Mouse (Mus musculus) neural tube, embryonic 11.5 days (tissue): Measurements from ENCODE around the gene Prtn3. TPM values are rescaled to one million over a fixed set of nuclear protein-coding genes. Genes with fewer than 3 reads are reported as not detected.
"Not testable (repeated sequence)": the region's sequence is repeated elsewhere in the genome, so short reads cannot be mapped to it uniquely, and the experiment has no call there.

Experiments
- ATAC-seq: fragments of 200-750 bp; cut with Nextera tagmentation; 2 replicates; pipeline ENCODE4 v1.8.0; 2017; ENCODE audit warnings: moderate number of reproducible peaks, mild to moderate bottlenecking, moderate TSS enrichment, moderate library complexity; ENCODE audit not compliant: insufficient read depth, low FRiP score, low TSS enrichment
- DNase-seq: peaks from one replicate; pipeline ENCODE4 v3.0.0-alpha.2; 2015; ENCODE audit warnings: low spot score
- H3K27ac ChIP-seq: fragments of 300-500 bp; sonication (generic); 2 replicates; pipeline ENCODE4 v1.5.1; 2014; ENCODE audit warnings: low read depth, mild to moderate bottlenecking, low read length
- H3K27me3 ChIP-seq: fragments of 300-500 bp; sonication (generic); 2 replicates; pipeline ENCODE4 v1.6.1; 2014; ENCODE audit warnings: mild to moderate bottlenecking, low read length, mixed read lengths; ENCODE audit not compliant: control insufficient read depth, insufficient read depth
- H3K36me3 ChIP-seq: fragments of 300-500 bp; sonication (generic); 2 replicates; pipeline ENCODE4 v1.6.1; 2014; ENCODE audit warnings: mild to moderate bottlenecking, low read length, moderate library complexity, mixed read lengths; ENCODE audit not compliant: control insufficient read depth, insufficient read depth
- H3K4me1 ChIP-seq: fragments of 300-500 bp; sonication (generic); 2 replicates; pipeline ENCODE4 v1.6.1; 2014; ENCODE audit warnings: low read length, mixed read lengths; ENCODE audit not compliant: control insufficient read depth, insufficient read depth
- H3K4me2 ChIP-seq: fragments of 300-500 bp; sonication (generic); 2 replicates; pipeline ENCODE4 v1.6.1; 2014; ENCODE audit warnings: low read depth, mild to moderate bottlenecking, moderate library complexity
- H3K4me3 ChIP-seq: fragments of 300-500 bp; sonication (generic); 2 replicates; pipeline ENCODE4 v1.5.1; 2014; ENCODE audit warnings: low read depth, low read length
- H3K9ac ChIP-seq: fragments of 300-500 bp; sonication (generic); 2 replicates; pipeline ENCODE4 v1.6.1; 2014; ENCODE audit warnings: mild to moderate bottlenecking, low read length
- H3K9me3 ChIP-seq: fragments of 300-500 bp; sonication (generic); 2 replicates; pipeline ENCODE4 v1.6.1; 2016; ENCODE audit warnings: low read length; ENCODE audit not compliant: control insufficient read depth
- WGBS: fragments of 180-500 bp; shearing (Covaris S2); extraction: QIAGEN DNeasy Blood & Tissue Kit; methylation state at CpG from one replicate; pipeline ENCODE4 v1.1.7; 2014; 5-methylcytosine and 5-hydroxymethylcytosine counted together
- polyA plus RNA-seq: library from polyadenylated mRNA; unstranded; fragments of >200 nt; fragmentation: Nextera tagmentation; extraction: Ambion mirVana; gene quantifications from 2 replicates; pipeline ENCODE4 v1.2.1, GENCODE M21; 2014

Gene Prtn3
- polyA plus RNA-seq, 1 experiment from 2014 or later = 12.5 TPM

DNA sequence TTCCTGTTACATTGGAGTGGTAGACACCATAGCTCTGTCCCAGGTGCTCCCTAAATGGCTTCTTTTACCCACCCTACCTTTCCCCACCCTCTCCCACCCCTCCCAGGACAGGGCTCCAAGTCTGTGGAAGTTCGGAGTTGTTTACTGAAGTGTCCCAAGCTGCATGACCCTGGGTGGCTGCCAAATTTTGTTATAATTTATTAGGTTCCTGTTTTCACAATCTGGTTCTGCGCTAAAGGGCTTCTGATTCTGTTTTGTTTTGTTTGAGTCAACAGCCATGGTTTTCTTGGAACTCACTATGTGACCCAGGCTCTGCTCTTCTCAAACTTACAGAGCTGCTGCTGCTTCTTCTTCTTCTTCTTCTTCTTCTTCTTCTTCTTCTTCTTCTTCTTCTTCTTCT lies 15.1 kb downstream of the Prtn3 start:
- H3K4me2 ChIP-seq = no peak overlapping the region
- H3K27me3 ChIP-seq = no peaks in the 10 kb centered on the region
- no peaks in the 10 kb centered on the region for H3K4me1 ChIP-seq
- WGBS = 90% methylated on average over 2 of the region's 2 CpGs
- H3K36me3 ChIP-seq = no peaks in the 10 kb centered on the region; the same call in 1 of the 2 replicates
- ATAC-seq (no peak), DNase-seq (no peak)
- no peak overlapping the region for H3K27ac ChIP-seq
- H3K9me3 ChIP-seq = no peaks in the 10 kb centered on the region
- no peak overlapping the region for H3K9ac ChIP-seq
- H3K4me3 ChIP-seq = no peak overlapping the region

- Histone ChIP-seq H3K9ac (no peak within 1 kb of the TSS), H3K4me2 (no peak within 1 kb of the TSS), H3K27me3 (no peaks in the 10 kb centered on the region), H3K36me3 (peaks cover under 1% of the 10 kb centered on the region), H3K27ac (no peak within 1 kb of the TSS), H3K4me1 (no peaks in the 10 kb centered on the region), H3K4me3 (no peak within 1 kb of the TSS), H3K9me3 (no peaks in the 10 kb centered on the region)
- ATAC-seq (no peak), DNase-seq (no peak)
- 35% methylated on average over 5 of the region's 5 CpGs for WGBS
Observed at GRCm38 (mm10) chr10:79890670-79891069, 16.4 kb downstream of the Prtn3 start, which contains the start of gene Cfd. TSS of gene Cfd (plus strand) at chr10:79890853.

- H3K27ac ChIP-seq, H3K4me1 ChIP-seq, H3K9me3 ChIP-seq, H3K4me3 ChIP-seq, H3K36me3 ChIP-seq, H3K27me3 ChIP-seq, H3K9ac ChIP-seq, H3K4me2 ChIP-seq: not testable (repeated sequence)
- 45% methylated on average over 22 of the region's 22 CpGs for WGBS
- DNase-seq (peak; percentile 85), ATAC-seq (peak; percentile 33; the same call in 1 of the 2 replicates)
Observed at GRCm38 (mm10) chr10:79892451-79893118, 18.3 kb downstream of the Prtn3 start.

DNA sequence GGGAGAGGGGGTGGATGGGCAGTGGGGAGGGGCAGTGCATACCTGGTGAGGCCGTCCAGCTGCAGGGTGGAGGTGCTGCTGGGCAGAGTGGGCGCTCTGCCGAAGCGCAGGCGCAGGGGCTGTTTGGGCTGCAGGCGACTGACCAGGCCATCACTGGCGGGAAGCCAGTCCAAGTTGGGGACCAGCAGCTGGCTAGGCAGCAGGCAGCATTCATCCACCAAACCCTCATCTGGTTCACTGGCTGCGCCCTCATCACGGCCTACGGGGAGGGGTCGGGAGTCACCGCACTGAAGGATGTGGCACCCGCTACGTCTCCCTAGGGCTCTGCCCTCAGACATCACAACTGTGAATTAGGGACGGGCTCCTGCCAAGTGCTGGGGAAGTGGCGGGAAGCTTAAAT lies 22.0 kb downstream of the Prtn3 start:
- no peak overlapping the region for H3K9ac ChIP-seq
- no peaks in the 10 kb centered on the region for H3K9me3 ChIP-seq
- 92% methylated on average over 16 of the region's 16 CpGs for WGBS
- peaks cover 4% of the 10 kb centered on the region; the same call in 1 of the 2 replicates for H3K4me1 ChIP-seq
- no peak overlapping the region for H3K27ac ChIP-seq
- H3K4me2 ChIP-seq = no peak overlapping the region
- no peak for DNase-seq
- 0 out of 2 replicates have a peak, but pooled peaks cover 2% of the 10 kb centered on the region for H3K27me3 ChIP-seq
- H3K36me3 ChIP-seq = peaks cover 8% of the 10 kb centered on the region
- H3K4me3 ChIP-seq = no peak overlapping the region
- ATAC-seq = no peak

GRCm38 (mm10) chr10:79896814-79897213 lies 22.5 kb downstream of the Prtn3 start:
- 84% methylated on average over 13 of the region's 13 CpGs for WGBS

DNA sequence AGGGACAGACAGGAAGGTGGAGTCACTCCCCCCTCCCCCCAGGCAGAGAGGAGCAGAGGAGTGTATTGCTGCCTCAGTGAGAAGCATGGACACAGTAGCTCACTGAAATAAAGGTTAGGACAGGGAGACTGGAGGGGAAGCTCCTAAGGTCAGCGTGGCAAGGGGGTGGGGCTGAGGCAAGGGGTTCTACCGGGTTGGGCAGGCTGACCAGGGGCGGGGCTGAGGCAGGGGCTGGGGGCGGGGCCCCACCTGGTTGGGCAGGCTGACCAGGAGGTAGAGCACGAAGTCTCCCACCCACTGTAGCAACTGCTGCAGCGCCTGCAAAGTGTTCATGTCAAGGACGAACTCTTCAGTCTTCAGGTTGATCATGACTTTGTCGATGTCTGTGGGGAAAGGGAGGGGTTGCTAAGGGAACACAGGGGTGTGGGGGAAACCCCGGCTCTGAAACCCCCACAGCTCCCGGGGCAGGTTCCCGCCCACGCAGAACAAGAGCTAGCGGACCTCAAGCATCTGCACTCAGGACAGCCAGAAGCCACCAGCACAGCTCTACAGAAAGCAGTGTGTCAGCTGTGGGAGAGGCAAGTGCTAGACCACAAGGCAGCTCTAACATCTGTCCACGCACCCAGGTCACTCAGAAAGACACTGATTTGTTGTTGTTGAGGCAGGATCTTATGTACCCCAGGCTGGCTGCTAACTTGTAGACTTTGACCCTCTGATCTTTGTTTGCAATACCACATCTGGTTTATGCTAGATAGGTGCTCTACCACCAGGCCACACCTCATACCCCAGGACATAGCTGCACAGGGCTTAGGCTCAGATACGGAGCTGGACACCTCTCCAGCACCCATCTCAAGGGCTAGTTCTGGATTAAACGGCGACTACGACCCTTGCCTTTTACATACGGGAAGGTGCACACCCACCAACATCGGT lies 23.3 kb downstream of the Prtn3 start:
- H3K9ac ChIP-seq = no peak overlapping the region
- WGBS = 50% methylated on average over 20 of the region's 20 CpGs
- 0 out of 2 replicates have a peak, but pooled peaks cover 2% of the 10 kb centered on the region for H3K27me3 ChIP-seq
- H3K36me3 ChIP-seq = peaks cover 8% of the 10 kb centered on the region
- H3K4me2 ChIP-seq = no peak overlapping the region
- no peak overlapping the region for H3K4me3 ChIP-seq
- ATAC-seq (no peak), DNase-seq (no peak)
- no peak overlapping the region for H3K27ac ChIP-seq
- no peaks in the 10 kb centered on the region for H3K9me3 ChIP-seq
- H3K4me1 ChIP-seq = peaks cover 4% of the 10 kb centered on the region; the same call in 1 of the 2 replicates

More at GRCm38 (mm10) chr10:79896814-79897213, 22.5 kb downstream of the Prtn3 start:
- H3K9ac ChIP-seq = no peak overlapping the region
- ATAC-seq = no peak
- no peak for DNase-seq
- peaks cover 4% of the 10 kb centered on the region; the same call in 1 of the 2 replicates for H3K4me1 ChIP-seq
- H3K9me3 ChIP-seq = no peaks in the 10 kb centered on the region
- H3K4me3 ChIP-seq = no peak overlapping the region
- H3K4me2 ChIP-seq = no peak overlapping the region
- 0 out of 2 replicates have a peak, but pooled peaks cover 2% of the 10 kb centered on the region for H3K27me3 ChIP-seq
- no peak overlapping the region for H3K27ac ChIP-seq
- peaks cover 8% of the 10 kb centered on the region for H3K36me3 ChIP-seq

DNA sequence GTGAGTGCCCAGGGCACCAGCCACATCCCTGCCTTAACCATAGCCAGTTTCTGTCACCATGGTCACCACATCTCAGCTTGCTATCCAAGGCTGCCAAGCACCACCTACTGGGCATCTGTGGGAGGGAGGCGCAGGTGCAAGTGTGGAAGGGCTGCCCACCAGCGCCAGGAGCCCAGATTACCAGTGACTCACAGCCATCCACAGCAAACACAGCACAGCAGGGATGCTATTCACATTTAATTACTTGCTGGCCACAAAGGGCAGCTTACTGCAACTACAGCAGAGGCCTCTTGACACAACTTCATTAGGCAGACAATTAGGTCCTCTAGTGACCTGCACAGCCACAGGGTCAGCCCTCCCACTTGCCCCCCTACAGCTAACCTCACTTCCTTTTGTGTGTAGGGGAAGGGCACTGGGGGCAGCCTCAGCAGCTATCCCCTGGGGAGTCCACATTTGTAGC lies 26.7 kb downstream of the Prtn3 start:
- H3K9ac ChIP-seq = no peak overlapping the region
- H3K36me3 ChIP-seq = peaks cover 13% of the 10 kb centered on the region

DNA sequence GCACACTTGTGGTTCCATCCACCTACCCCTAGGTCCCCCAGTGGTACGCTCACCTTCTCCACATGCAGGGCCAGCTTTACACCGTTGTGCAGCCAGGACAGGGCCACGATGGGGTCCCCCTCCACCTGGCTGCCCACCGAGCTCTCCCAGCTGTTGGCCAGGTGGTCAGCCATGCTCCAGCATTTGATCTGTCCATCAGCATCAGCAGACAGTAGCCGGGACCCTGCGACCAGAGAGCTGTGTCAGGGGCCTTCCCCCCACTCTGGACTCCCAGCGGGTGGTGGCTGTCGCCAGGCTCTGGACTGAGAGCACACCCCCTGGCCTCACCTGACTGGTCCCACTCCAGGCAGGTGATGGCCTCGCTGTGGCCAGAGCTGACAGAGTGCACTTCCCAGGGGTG lies 32.4 kb downstream of the Prtn3 start:
- no peak overlapping the region for H3K4me2 ChIP-seq

More for the DNA sequence above, 26.7 kb downstream of the Prtn3 start:
- peak; percentile 49 for DNase-seq
- Histone ChIP-seq H3K4me1 (peaks cover 4% of the 10 kb centered on the region; the same call in 1 of the 2 replicates), H3K27ac (peak overlapping the region; percentile 54; the same call in 1 of the 2 replicates), H3K9me3 (no peaks in the 10 kb centered on the region), H3K4me2 (no peak overlapping the region), H3K4me3 (no peak overlapping the region), H3K27me3 (0 out of 2 replicates have a peak, but pooled peaks cover 2% of the 10 kb centered on the region)
- ATAC-seq = peak; percentile 27; the same call in 1 of the 2 replicates
- WGBS = 17% methylated on average over 2 of the region's 2 CpGs

More for the DNA sequence above, 32.4 kb downstream of the Prtn3 start:
- Histone ChIP-seq H3K9me3 (no peaks in the 10 kb centered on the region), H3K36me3 (peaks cover 13% of the 10 kb centered on the region), H3K27me3 (no peaks in the 10 kb centered on the region), H3K27ac (no peak overlapping the region), H3K4me1 (no peaks in the 10 kb centered on the region), H3K9ac (no peak overlapping the region), H3K4me3 (no peak overlapping the region)
- WGBS = 94% methylated on average over 9 of the region's 9 CpGs
- DNase-seq (no peak), ATAC-seq (no peak)
